Mouse (Mus musculus) lung, adult 2 months (tissue): ENCODE results near the gene Rnf11.

Experiments used
- CTCF ChIP-seq: fragments of 200-500 bp; IDR thresholded peaks from 2 replicates; pipeline ENCODE4 v1.5.1; 2011; ENCODE audit warnings: mild to moderate bottlenecking, low read length, control low read depth; ENCODE audit not compliant: insufficient read depth
- POLR2A ChIP-seq: fragments of 200-500 bp; IDR thresholded peaks from 2 replicates; pipeline ENCODE4 v1.6.1; 2011; ENCODE audit warnings: low read depth, mild to moderate bottlenecking, control low read depth, low read length, borderline replicate concordance; ENCODE audit errors: extremely low read depth

GRCm38 (mm10) chr4:109460421-109461179 lies 23.9 kb downstream of the Rnf11 start:
- no peak for TF ChIP-seq CTCF
- TF ChIP-seq POLR2A, result no peak
